Mouse (Mus musculus) B cell, adult 2 months (primary cell): Measurements from ENCODE around the gene Sebox.

Experiments
- DNase-seq, 2 experiments: peaks; one replicate each; pipeline ENCODE4 v3.0.0; 2022

Sebox gene

GRCm38 (mm10) chr11:78536080-78536689 is 32.9 kb downstream of the Sebox start, which contains the start of the genes Tnfaip1 and Ift20:
Gene Tnfaip1, minus strand, starts transcription at chr11:78536332.
Gene Ift20, plus strand, starts transcription at chr11:78536361.
- DNase-seq = peak; percentile 97 to 98

GRCm38 (mm10) chr11:78536690-78537084 is 33.4 kb downstream of the Sebox start:
- no peak for DNase-seq

- no peak for DNase-seq
Measured at GRCm38 (mm10) chr11:78540358-78540757, 37.1 kb downstream of the Sebox start.

GRCm38 (mm10) chr11:78544449-78545111 is 41.3 kb downstream of the Sebox start:
- no peak for DNase-seq

- no peak for DNase-seq
Measured at GRCm38 (mm10) chr11:78545181-78545580, 41.9 kb downstream of the Sebox start.

GRCm38 (mm10) chr11:78547718-78548460 is 44.6 kb downstream of the Sebox start:
- DNase-seq = no peak

- DNase-seq = no peak
Measured at GRCm38 (mm10) chr11:78549491-78549987, 46.3 kb downstream of the Sebox start.

GRCm38 (mm10) chr11:78550168-78551058 is 47.2 kb downstream of the Sebox start, which contains the start of gene Tmem97:
Gene Tmem97, minus strand, starts transcription at chr11:78550777.
- peak; percentile 94 to 95 for DNase-seq

- DNase-seq = no peak
Measured at GRCm38 (mm10) chr11:78551059-78551398, 47.8 kb downstream of the Sebox start.
